7 mouse cellular contexts compared by ENCODE assay signal in genomic region chr15:102100161-102100981, GRCm38 (mm10). TPM values are rescaled to one million over a fixed set of nuclear protein-coding genes. Genes with fewer than 3 reads are reported as not detected.
DNase-seq lines count a peak whose midpoint lies in the region; ATAC-seq and TF ChIP-seq lines count a peak whose summit lies in the region.

Gene Tns2 (plus strand): TSS chr15:102100413.

- H3K27me3 ChIP-seq in hindbrain, postnatal 0 days (ENCODE audit: insufficient read depth, low read length) = no peaks in the 10 kb centered on the region

- peak within 1 kb of the TSS; percentile 49 for H3K4me3 ChIP-seq in hindbrain, postnatal 0 days (ENCODE audit: low read length)

- peak; percentile 84 for DNase-seq in ZHBTc4 (ENCODE audit: low read depth, low spot score)
- DNase-seq in cerebellum, postnatal 10 days = peak; percentile 78 to 83
- peak; percentile 78 to 81 for DNase-seq in gastrocnemius, adult 8-10 months (ENCODE audit: low spot score in 2 of 2)
- peak; percentile 67 for DNase-seq in hindbrain, postnatal 0 days (ENCODE audit: low spot score)
- peak in 1 of 2 experiments; percentile 72 for DNase-seq in left cerebral cortex, postnatal 14 days (ENCODE audit: low spot score in 2 of 2)
- peak; percentile 73 for DNase-seq in right cerebral cortex, postnatal 14 days

- peaks cover 16% of the 10 kb centered on the region; the same call in 1 of the 2 replicates for H3K36me3 ChIP-seq in hindbrain, postnatal 0 days (ENCODE audit: insufficient read depth, low read length)

- under 1% methylated on average over 40 of the region's 82 CpGs for WGBS in hindbrain, postnatal 0 days

- ATAC-seq in hindbrain, postnatal 0 days = peak; percentile 48
- peak; percentile 56 for ATAC-seq in megakaryocyte progenitor cell, adult 5-6 weeks (replicated peaks; ENCODE audit: poor library complexity)

- peak within 1 kb of the TSS; percentile 72 for H3K27ac ChIP-seq in hindbrain, postnatal 0 days

- intact Hi-C loops in left cerebral cortex, postnatal 14 days (cut with DNase I) = no loop called here

- no peaks in the 10 kb centered on the region for H3K9me3 ChIP-seq in hindbrain, postnatal 0 days (ENCODE audit: low read length)

- peak within 1 kb of the TSS; percentile 68 for H3K4me2 ChIP-seq in hindbrain, postnatal 0 days (ENCODE audit: low read depth, low read length)

- H3K9ac ChIP-seq in hindbrain, postnatal 0 days (replicated peaks; ENCODE audit: low read length) = peak within 1 kb of the TSS; percentile 52

- no peak; the same call in 1 of the 2 replicates for TF ChIP-seq CTCF in hindbrain, postnatal 0 days (IDR thresholded peaks at IDR 0.05; ENCODE audit: low read depth)

- H3K4me1 ChIP-seq in hindbrain, postnatal 0 days (ENCODE audit: insufficient read depth, low read length) = peaks cover 20% of the 10 kb centered on the region

RNA-seq across cellular contexts. Expression of gene Tns2, which starts in this region (rescaled TPM):
- 10 to 100 TPM; 17.3 to 37.7 (median 32.0) TPM for total RNA-seq in gastrocnemius, adult 8-10 months (2022)
- 9.2 TPM in 2 replicates for total RNA-seq in hindbrain, postnatal 0 days (2014; rRNA removed)
- 5.5 and 6.2 TPM in 2 replicates for polyA plus RNA-seq in hindbrain, postnatal 0 days (2015; fragmentation: Nextera tagmentation; extraction: Ambion mirVana)
- total RNA-seq in left cerebral cortex, postnatal 14 days (2021) = 10 to 100 TPM; 14.4 to 18.5 TPM
- not detected in 2 replicates for total RNA-seq in megakaryocyte progenitor cell, adult 5-6 weeks (2015)
- total RNA-seq in megakaryocyte progenitor cell, adult 5-6 weeks (2017) = not detected in 2 replicates

Comparison
In these comparisons a context has a peak if more than half of its experiments do, and no peak if none do; other contexts are left out.
1. Peak in ATAC-seq in megakaryocyte progenitor cell, adult 5-6 weeks; RNA of the gene not detected or under 1 TPM.